In the genomic region with DNA sequence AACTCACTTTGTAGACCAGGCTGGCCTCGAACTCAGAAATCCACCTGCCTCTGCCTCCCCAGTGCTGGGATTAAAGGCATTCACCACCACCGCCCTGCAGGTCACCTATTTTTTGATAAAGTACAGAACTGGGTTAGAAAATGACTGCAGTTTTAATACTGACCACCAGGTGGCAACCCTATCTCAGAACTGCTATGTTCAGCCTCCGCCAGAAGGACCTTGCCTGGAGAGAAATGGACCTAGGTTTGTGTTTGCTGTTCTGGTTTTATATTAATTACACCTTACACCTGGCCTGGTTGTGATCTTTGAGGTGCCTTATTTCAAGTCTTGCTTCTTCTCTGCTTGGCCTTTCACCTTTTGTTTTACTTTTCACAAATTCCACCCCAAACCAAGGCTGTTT, we compare ENCODE assay signal across 8 mouse cellular contexts. TPM values are rescaled to one million over a fixed set of nuclear protein-coding genes. Genes with fewer than 3 reads are reported as not detected.
DNase-seq lines count a peak whose midpoint lies in the region; ATAC-seq and TF ChIP-seq lines count a peak whose summit lies in the region.

No protein-coding gene starts in this region.

- no peak overlapping the region for H3K4me3 ChIP-seq in spleen, adult 2 months (ENCODE audit: extremely low read depth, insufficient read depth, insufficient read length)
- no peak overlapping the region for H3K4me3 ChIP-seq in bone marrow, adult 2 months (replicated peaks; ENCODE audit: control insufficient read depth, low read depth, low read length)
- H3K4me3 ChIP-seq in embryonic facial prominence, embryonic 14.5 days (ENCODE audit: low read depth, low read length), result no peak overlapping the region
- H3K4me3 ChIP-seq in midbrain, postnatal 0 days (ENCODE audit: low read depth, low read length), result no peak overlapping the region

- 19% methylated on average over 3 of the region's 3 CpGs for WGBS in spleen, adult 2 months
- 20% methylated on average over 3 of the region's 3 CpGs for WGBS in bone marrow, adult 2 months
- 17% methylated on average over 3 of the region's 3 CpGs for WGBS in embryonic facial prominence, embryonic 14.5 days
- 26% methylated on average over 3 of the region's 3 CpGs for WGBS in midbrain, postnatal 0 days

- intact Hi-C loops in left cerebral cortex, postnatal 25 days (cut with DNase I), result loop anchor here (2.0 kb wide), 3 partner anchors 133 to 157 kb away; no protein-coding TSS in a partner anchor

- H3K27ac ChIP-seq in spleen, adult 2 months (ENCODE audit: insufficient read depth, low read length), result no peak overlapping the region
- H3K27ac ChIP-seq in bone marrow, adult 2 months (ENCODE audit: control insufficient read depth, insufficient read depth, low read depth, low read length, poor library complexity), result no peak overlapping the region
- no peak overlapping the region for H3K27ac ChIP-seq in embryonic facial prominence, embryonic 14.5 days (replicated peaks; ENCODE audit: low read depth, low read length)
- no peak overlapping the region for H3K27ac ChIP-seq in midbrain, postnatal 0 days (ENCODE audit: low read depth, low read length)

- ATAC-seq in embryonic facial prominence, embryonic 14.5 days (ENCODE audit: low read depth), result peak; percentile 76
- ATAC-seq in inflammation-experienced regulatory T-cells, adult 6 months, result peak; percentile 80
- no peak for ATAC-seq in midbrain, postnatal 0 days (ENCODE audit: low FRiP score)

- DNase-seq in spleen, adult 2 months (ENCODE audit: low read depth in 1 of 2, low spot score in 2 of 2), result peak; percentile 34 to 40
- DNase-seq in spleen, adult 12 weeks (ENCODE audit: low spot score), result no peak
- DNase-seq in embryonic facial prominence, embryonic 14.5 days (ENCODE audit: low spot score), result peak; percentile 73
- peak; percentile 67 to 79 for DNase-seq in left cerebral cortex, postnatal 25 days (ENCODE audit: low spot score in 2 of 2)
- peak; percentile 81 for DNase-seq in midbrain, postnatal 0 days (ENCODE audit: low spot score)
- DNase-seq in thymus, postnatal 0 days (ENCODE audit: low spot score), result peak; percentile 63

- TF ChIP-seq CTCF in spleen, adult 2 months (IDR thresholded peaks at IDR 0.05; ENCODE audit: extremely low read depth, insufficient read depth, insufficient read length, insufficient replicate concordance), result peak; percentile 12; the same call in 1 of the 2 replicates
- peak; percentile 66 for TF ChIP-seq CTCF in bone marrow, adult 2 months (IDR thresholded peaks at IDR 0.05; ENCODE audit: control insufficient read depth, insufficient read depth, low read length)
- peak; percentile 84 for TF ChIP-seq CTCF in midbrain, postnatal 0 days (IDR thresholded peaks at IDR 0.05)

- TF ChIP-seq POLR2A in spleen, adult 2 months (IDR thresholded peaks at IDR 0.05; ENCODE audit: low read depth, low read length), result no peak
- no peak for TF ChIP-seq POLR2A in bone marrow, adult 2 months (IDR thresholded peaks at IDR 0.05; ENCODE audit: borderline replicate concordance, control insufficient read depth, low read depth, low read length)

- no peak overlapping the region for H3K9ac ChIP-seq in embryonic facial prominence, embryonic 14.5 days (ENCODE audit: low read depth, low read length)
- H3K9ac ChIP-seq in midbrain, postnatal 0 days (replicated peaks; ENCODE audit: low read length, poor library complexity, severe bottlenecking), result no peak overlapping the region

- 0 out of 2 replicates have a peak, but pooled peaks cover 2% of the 10 kb centered on the region for H3K27me3 ChIP-seq in spleen, adult 2 months (ENCODE audit: control insufficient read depth, insufficient read depth, low read length)
- no peaks in the 10 kb centered on the region for H3K27me3 ChIP-seq in embryonic facial prominence, embryonic 14.5 days (replicated peaks; ENCODE audit: control insufficient read depth, insufficient read depth, low read length)
- no peaks in the 10 kb centered on the region for H3K27me3 ChIP-seq in midbrain, postnatal 0 days (ENCODE audit: insufficient read depth, low read length)

- H3K36me3 ChIP-seq in spleen, adult 2 months (ENCODE audit: control insufficient read depth, insufficient read depth, low read length), result no peaks in the 10 kb centered on the region
- H3K36me3 ChIP-seq in embryonic facial prominence, embryonic 14.5 days (ENCODE audit: control insufficient read depth, insufficient read depth, low read length), result no peaks in the 10 kb centered on the region
- no peaks in the 10 kb centered on the region for H3K36me3 ChIP-seq in midbrain, postnatal 0 days (ENCODE audit: insufficient read depth, low read length)

- H3K4me2 ChIP-seq in embryonic facial prominence, embryonic 14.5 days (ENCODE audit: low read depth, low read length), result no peak overlapping the region
- H3K4me2 ChIP-seq in midbrain, postnatal 0 days (ENCODE audit: low read depth, low read length, poor library complexity, severe bottlenecking), result no peak overlapping the region

- H3K4me1 ChIP-seq in spleen, adult 2 months (ENCODE audit: control insufficient read depth, insufficient read depth, insufficient read length), result no peaks in the 10 kb centered on the region
- no peaks in the 10 kb centered on the region for H3K4me1 ChIP-seq in bone marrow, adult 2 months (ENCODE audit: control insufficient read depth, insufficient read depth, low read length)
- H3K4me1 ChIP-seq in embryonic facial prominence, embryonic 14.5 days (ENCODE audit: control insufficient read depth, insufficient read depth, low read length), result no peaks in the 10 kb centered on the region
- H3K4me1 ChIP-seq in midbrain, postnatal 0 days (ENCODE audit: insufficient read depth, low read length), result no peaks in the 10 kb centered on the region

- peaks cover 5% of the 10 kb centered on the region; the same call in 1 of the 2 replicates for H3K9me3 ChIP-seq in embryonic facial prominence, embryonic 14.5 days (ENCODE audit: control insufficient read depth, low read length)
- no peaks in the 10 kb centered on the region for H3K9me3 ChIP-seq in midbrain, postnatal 0 days (ENCODE audit: low read length)

RNA-seq across cellular contexts. Expression of a gene that starts 12.7 kb away (rescaled TPM):
- polyA plus RNA-seq in spleen, adult 2 months (2012; rRNA removed), result 23,675 and 41,549 TPM in 2 replicates
- not detected in 2 replicates for polyA plus RNA-seq in bone marrow, adult 2 months (2011; ENCODE audit: insufficient read depth, insufficient read length, low replicate concordance, missing spikeins)
- polyA plus RNA-seq in embryonic facial prominence, embryonic 14.5 days (2014; fragmentation: Nextera tagmentation; extraction: Ambion mirVana), result not detected in 2 replicates
- not detected for polyA plus RNA-seq in inflammation-experienced regulatory T-cells, adult 6 months (2017; shearing (Covaris generic))
- not detected for total RNA-seq in left cerebral cortex, postnatal 25 days (2021)
- not detected in 2 replicates for total RNA-seq in midbrain, postnatal 0 days (2014; rRNA removed)
- not detected in 2 replicates for polyA plus RNA-seq in midbrain, postnatal 0 days (2015; fragmentation: Nextera tagmentation; extraction: Ambion mirVana)
- polyA plus RNA-seq in thymus, postnatal 0 days (2015; fragmentation: Nextera tagmentation; extraction: Ambion mirVana), result 1.1 TPM in 2 replicates

RNA-seq across cellular contexts. Expression of a gene that starts 34.9 kb away (rescaled TPM):
- 4.9 and 5.2 TPM in 2 replicates for polyA plus RNA-seq in spleen, adult 2 months (2012; rRNA removed)
- polyA plus RNA-seq in bone marrow, adult 2 months (2011; ENCODE audit: insufficient read depth, insufficient read length, low replicate concordance, missing spikeins), result 6.0 and 9.7 TPM in 2 replicates
- polyA plus RNA-seq in embryonic facial prominence, embryonic 14.5 days (2014; fragmentation: Nextera tagmentation; extraction: Ambion mirVana), result 16.3 and 19.3 TPM in 2 replicates
- 10 to 100 TPM; 15.6 to 46.2 (median 33.0) TPM for polyA plus RNA-seq in inflammation-experienced regulatory T-cells, adult 6 months (2017; shearing (Covaris generic))
- 10 to 100 TPM; 20.0 to 20.9 TPM for total RNA-seq in left cerebral cortex, postnatal 25 days (2021)
- total RNA-seq in midbrain, postnatal 0 days (2014; rRNA removed), result 18.1 and 22.2 TPM in 2 replicates
- polyA plus RNA-seq in midbrain, postnatal 0 days (2015; fragmentation: Nextera tagmentation; extraction: Ambion mirVana), result 22.7 and 23.3 TPM in 2 replicates
- polyA plus RNA-seq in thymus, postnatal 0 days (2015; fragmentation: Nextera tagmentation; extraction: Ambion mirVana), result 23.6 and 29.7 TPM in 2 replicates

RNA-seq across cellular contexts. Expression of a gene that starts 47.9 kb away (rescaled TPM):
- polyA plus RNA-seq in spleen, adult 2 months (2012; rRNA removed), result 1.2 and 1.8 TPM in 2 replicates
- 0.38 and 1.5 TPM in 2 replicates for polyA plus RNA-seq in bone marrow, adult 2 months (2011; ENCODE audit: insufficient read depth, insufficient read length, low replicate concordance, missing spikeins)
- polyA plus RNA-seq in embryonic facial prominence, embryonic 14.5 days (2014; fragmentation: Nextera tagmentation; extraction: Ambion mirVana), result 0.38 and 0.60 TPM in 2 replicates
- 1 to 10 TPM in 1 of 3 experiments, under 1 TPM in 2; 0.36 to 1.2 (median 0.95) TPM for polyA plus RNA-seq in inflammation-experienced regulatory T-cells, adult 6 months (2017; shearing (Covaris generic))
- total RNA-seq in left cerebral cortex, postnatal 25 days (2021), result 1 to 10 TPM; 6.8 to 7.7 TPM
- total RNA-seq in midbrain, postnatal 0 days (2014; rRNA removed), result 1.5 and 3.3 TPM in 2 replicates
- polyA plus RNA-seq in midbrain, postnatal 0 days (2015; fragmentation: Nextera tagmentation; extraction: Ambion mirVana), result 2.0 and 2.8 TPM in 2 replicates
- polyA plus RNA-seq in thymus, postnatal 0 days (2015; fragmentation: Nextera tagmentation; extraction: Ambion mirVana), result 3.8 and 3.9 TPM in 2 replicates

Comparison
In these comparisons a context has a peak if more than half of its experiments do, and no peak if none do; other contexts are left out.
1. CTCF ChIP-seq: peak in every context shown above with its lines; median percentile 84 in midbrain, postnatal 0 days; 66 in bone marrow, adult 2 months; 12 in spleen, adult 2 months.
2. RNA of a gene that starts 12.7 kb away (polyA plus RNA-seq): 23,675 to 41,549 TPM in spleen, adult 2 months; 1.1 TPM in thymus, postnatal 0 days, not detected in midbrain, postnatal 0 days, not detected in bone marrow, adult 2 months, not detected in embryonic facial prominence, embryonic 14.5 days and not detected in inflammation-experienced regulatory T-cells, adult 6 months; every median in the first group is over 1,000 times any median in the second.